ENCODE assay signal across 7 mouse cellular contexts in genomic region chr14:102979831-102980230, GRCm38 (mm10). TPM values are rescaled to one million over a fixed set of nuclear protein-coding genes. Genes with fewer than 3 reads are reported as not detected.
A peak's percentile ranks its signal among the peaks of the same experiment; 100 is the strongest.
DNase-seq lines count a peak whose midpoint lies in the region; ATAC-seq and TF ChIP-seq lines count a peak whose summit lies in the region.

No protein-coding gene starts in this region.

- H3K4me1 ChIP-seq in heart, embryonic 12.5 days (replicated peaks), result peaks cover 12% of the 10 kb centered on the region
- H3K4me1 ChIP-seq in liver, embryonic 11.5 days (replicated peaks; ENCODE audit: control insufficient read depth, insufficient read depth, low read length), result peaks cover 3% of the 10 kb centered on the region; the same call in 1 of the 2 replicates
- peaks cover 5% of the 10 kb centered on the region for H3K4me1 ChIP-seq in olfactory bulb, adult 2 months (ENCODE audit: control insufficient read depth, insufficient read depth, low read length)

- 27% methylated on average over 10 of the region's 10 CpGs for whole genome bisulfite sequencing in heart, embryonic 12.5 days
- 22% methylated on average over 10 of the region's 10 CpGs for WGBS in liver, embryonic 11.5 days
- WGBS in olfactory bulb, adult 2 months, result 24% methylated on average over 10 of the region's 10 CpGs

- H3K36me3 ChIP-seq in heart, embryonic 12.5 days, result no peaks in the 10 kb centered on the region
- no peaks in the 10 kb centered on the region for H3K36me3 ChIP-seq in liver, embryonic 11.5 days (ENCODE audit: control insufficient read depth, insufficient read depth, low read length)

- no peak overlapping the region for H3K9ac ChIP-seq in heart, embryonic 12.5 days
- no peak overlapping the region for H3K9ac ChIP-seq in liver, embryonic 11.5 days (ENCODE audit: low read depth, low read length)

- H3K27me3 ChIP-seq in heart, embryonic 12.5 days (replicated peaks), result no peaks in the 10 kb centered on the region; the same call in 1 of the 2 replicates
- H3K27me3 ChIP-seq in liver, embryonic 11.5 days (replicated peaks; ENCODE audit: control insufficient read depth, insufficient read depth, low read length), result peaks cover 11% of the 10 kb centered on the region; the same call in 1 of the 2 replicates

- TF ChIP-seq CTCF in olfactory bulb, adult 2 months (IDR thresholded peaks at IDR 0.05; ENCODE audit: insufficient read depth, low read depth, low read length), result no peak

- H3K4me3 ChIP-seq in heart, embryonic 12.5 days, result peak overlapping the region; percentile 29
- peak overlapping the region; percentile 14 for H3K4me3 ChIP-seq in liver, embryonic 11.5 days (ENCODE audit: low read depth, low read length)
- 0 out of 2 replicates have a peak overlapping the region, but pooled peaks have one; percentile 9 for H3K4me3 ChIP-seq in olfactory bulb, adult 2 months (ENCODE audit: insufficient read depth, low read depth, low read length)

- H3K27ac ChIP-seq in heart, embryonic 12.5 days (ENCODE audit: poor library complexity, severe bottlenecking), result no peak overlapping the region
- H3K27ac ChIP-seq in liver, embryonic 11.5 days (ENCODE audit: low read depth, low read length), result no peak overlapping the region
- peak overlapping the region; percentile 33; the same call in 1 of the 2 replicates for H3K27ac ChIP-seq in olfactory bulb, adult 2 months (ENCODE audit: insufficient read depth, low read depth, low read length)

- peak; percentile 63 to 65 for DNase-seq in spleen, postnatal 36 days (ENCODE audit: low spot score in 2 of 2)
- no peak for DNase-seq in spleen, postnatal 14 days (ENCODE audit: low spot score in 2 of 2)
- no peak for DNase-seq in liver, embryonic 11.5 days (ENCODE audit: low spot score)
- DNase-seq in layer of hippocampus, adult 11-12 months (ENCODE audit: low spot score), result no peak
- no peak for DNase-seq in left cerebral cortex, adult 8-10 months (ENCODE audit: low spot score in 2 of 2)

- peak overlapping the region; percentile 55 for H3K4me2 ChIP-seq in heart, embryonic 12.5 days
- H3K4me2 ChIP-seq in liver, embryonic 11.5 days, result peak overlapping the region; percentile 53

- no peak for TF ChIP-seq POLR2A in olfactory bulb, adult 2 months (IDR thresholded peaks at IDR 0.05; ENCODE audit: insufficient read depth, low read depth, low read length)

- ATAC-seq in heart, embryonic 12.5 days (ENCODE audit: insufficient number of reproducible peaks, low FRiP score), result no peak
- ATAC-seq in liver, embryonic 11.5 days (replicated peaks; ENCODE audit: low FRiP score), result no peak

- H3K9me3 ChIP-seq in heart, embryonic 12.5 days (replicated peaks), result no peaks in the 10 kb centered on the region
- H3K9me3 ChIP-seq in liver, embryonic 11.5 days (ENCODE audit: control insufficient read depth, low read length), result no peaks in the 10 kb centered on the region

RNA-seq across cellular contexts. Expression of gene Kctd12, which starts 2.6 kb away (rescaled TPM):
- 4.8 and 5.4 TPM in 2 replicates for polyA plus RNA-seq in heart, embryonic 12.5 days (2016; fragmentation: Nextera tagmentation; extraction: Ambion mirVana)
- 5.8 TPM in 2 replicates for polyA plus RNA-seq in liver, embryonic 11.5 days (2014; fragmentation: Nextera tagmentation; extraction: Ambion mirVana)
- 83.4 and 413 TPM in 2 replicates for polyA plus RNA-seq in olfactory bulb, adult 2 months (2012; ENCODE audit: insufficient read depth, insufficient read length, low replicate concordance, missing spikeins)
- total RNA-seq in left cerebral cortex, adult 8-10 months (2022), result 10 to 100 TPM; 43.1 to 51.9 (median 50.0) TPM

Comparison
In these comparisons a context has a peak if more than half of its experiments do, and no peak if none do; other contexts are left out.
1. DNase-seq: peak in spleen, postnatal 36 days (2 of 2); none in spleen, postnatal 14 days (0 of 2), liver, embryonic 11.5 days (single experiment), layer of hippocampus, adult 11-12 months (single experiment) and left cerebral cortex, adult 8-10 months (0 of 2).
2. RNA of gene Kctd12, which starts 2.6 kb away (polyA plus RNA-seq): 83.4 to 413 TPM in olfactory bulb, adult 2 months; 5.8 TPM in liver, embryonic 11.5 days and 4.8 to 5.4 TPM in heart, embryonic 12.5 days; every median in the first group is over 10 times any median in the second.
3. Peak in every context shown above with its lines, with median percentiles within 50 percentile points of each other: H3K4me3 ChIP-seq.